Mouse (Mus musculus) myocyte (in vitro differentiated cells): ENCODE measurements around the gene Fkbp11.

ENCODE experiments used
- CEBPB ChIP-seq: IDR thresholded peaks from 2 replicates; pipeline ENCODE4 v1.6.1; 2011; ENCODE audit warnings: mild to moderate bottlenecking, moderate library complexity; ENCODE audit not compliant: poor library complexity, insufficient read depth, severe bottlenecking
- E2F4 ChIP-seq: IDR thresholded peaks from one replicate; pipeline ENCODE4 v1.6.1; 2011; ENCODE audit warnings: mild to moderate bottlenecking, control low read depth, moderate library complexity; ENCODE audit not compliant: insufficient read depth
- MAX ChIP-seq: IDR thresholded peaks from one replicate; pipeline ENCODE4 v1.6.1; 2011; ENCODE audit warnings: low read depth, mild to moderate bottlenecking, control low read depth
- MYOD1 ChIP-seq, 3 experiments: IDR thresholded peaks; one replicate each; pipeline ENCODE4 v1.6.1; 2011; ENCODE audit warnings: control low read depth in 2 of 3, low read depth in 2 of 3, mild to moderate bottlenecking in 2 of 3, moderate library complexity in 1 of 3; ENCODE audit not compliant: insufficient read length in 2 of 3, control insufficient read depth in 1 of 3
- MYOG ChIP-seq, 3 experiments: IDR thresholded peaks; one replicate each; pipeline ENCODE4 v1.6.1; 2011; ENCODE audit warnings: control low read depth in 2 of 3, low read depth in 2 of 3, mild to moderate bottlenecking in 2 of 3; ENCODE audit not compliant: insufficient read length in 2 of 3, control insufficient read depth in 1 of 3, insufficient read depth in 1 of 3
- POLR2A ChIP-seq: IDR thresholded peaks from one replicate; pipeline ENCODE4 v1.6.1; 2011; ENCODE audit warnings: low read depth, mild to moderate bottlenecking, control low read depth, moderate library complexity; ENCODE audit not compliant: insufficient read length
- POLR2AphosphoS2 ChIP-seq: IDR thresholded peaks from one replicate; pipeline ENCODE4 v1.6.1; 2011; ENCODE audit warnings: low read depth, control low read depth; ENCODE audit not compliant: insufficient read length
- REST ChIP-seq: IDR thresholded peaks from one replicate; pipeline ENCODE4 v1.6.1; 2011; ENCODE audit warnings: mild to moderate bottlenecking, control low read depth, moderate library complexity; ENCODE audit not compliant: insufficient read depth, insufficient read length
- SRF ChIP-seq: IDR thresholded peaks from one replicate; pipeline ENCODE4 v1.6.1; 2011; ENCODE audit warnings: low read depth; ENCODE audit not compliant: control insufficient read depth, insufficient read length
- TCF12 ChIP-seq: IDR thresholded peaks from one replicate; pipeline ENCODE4 v1.6.1; 2011; ENCODE audit warnings: mild to moderate bottlenecking, control low read depth; ENCODE audit not compliant: poor library complexity, insufficient read depth, severe bottlenecking
- TCF3 ChIP-seq: IDR thresholded peaks from one replicate; pipeline ENCODE4 v1.6.1; 2011; ENCODE audit warnings: low read depth, control low read depth; ENCODE audit not compliant: insufficient read length
- USF1 ChIP-seq: IDR thresholded peaks from one replicate; pipeline ENCODE4 v1.6.1; 2011; ENCODE audit warnings: low read depth, mild to moderate bottlenecking, control low read depth, moderate library complexity

- no peak for TF ChIP-seq USF1
- no peak for TF ChIP-seq MYOD1 (IDR thresholded peaks at IDR 0.05; ENCODE audit: control insufficient read depth in 1 of 3, insufficient read length in 2 of 3, low read depth in 2 of 3)
- peak; percentile 100 for TF ChIP-seq POLR2A
- no peak for TF ChIP-seq CEBPB
- no peak for TF ChIP-seq TCF12
- peak; percentile 100 for TF ChIP-seq POLR2AphosphoS2
- TF ChIP-seq MAX = no peak
- TF ChIP-seq E2F4 = no peak
- no peak for TF ChIP-seq MYOG (IDR thresholded peaks at IDR 0.05; ENCODE audit: control insufficient read depth in 1 of 3, insufficient read depth in 1 of 3, insufficient read length in 2 of 3, low read depth in 2 of 3)
- TF ChIP-seq REST = peak; percentile 13
- peak; percentile 30 for TF ChIP-seq SRF
- no peak for TF ChIP-seq TCF3
These were observed 50.9 kb downstream of the Fkbp11 start, which contains the start of gene Rnd1 for GRCm38 (mm10) chr15:98676940-98677728.
